Mouse (Mus musculus) MEL (cell line): ENCODE results near the gene Rdh11.

Experiments
- EP300 ChIP-seq, 2 experiments: IDR thresholded peaks; 2 replicates each; pipeline ENCODE4 v1.6.1; 2011; ENCODE audit warnings: improper control_type of control experiment in 2 of 2, low read length in 2 of 2, low read depth in 1 of 2, mild to moderate bottlenecking in 1 of 2
- MAFK ChIP-seq: IDR thresholded peaks from 2 replicates; pipeline ENCODE4 v1.6.1; 2011; ENCODE audit warnings: low read depth, mild to moderate bottlenecking, low read length, improper control_type of control experiment, borderline replicate concordance
- POLR2A ChIP-seq, 2 experiments: IDR thresholded peaks; 2 replicates each; pipeline ENCODE4 v1.6.1; 2011 to 2012; ENCODE audit warnings: low read length in 2 of 2, mild to moderate bottlenecking in 2 of 2, control low read depth in 1 of 2, improper control_type of control experiment in 1 of 2, low read depth in 1 of 2, moderate library complexity in 1 of 2; ENCODE audit not compliant: control insufficient read depth in 1 of 2, insufficient read depth in 1 of 2, poor library complexity in 1 of 2
- USF1 ChIP-seq: IDR thresholded peaks from 2 replicates; pipeline ENCODE4 v1.6.1; 2014; ENCODE audit warnings: low read depth, mild to moderate bottlenecking, inconsistent platforms, low read length, improper control_type of control experiment, moderate library complexity

DNA sequence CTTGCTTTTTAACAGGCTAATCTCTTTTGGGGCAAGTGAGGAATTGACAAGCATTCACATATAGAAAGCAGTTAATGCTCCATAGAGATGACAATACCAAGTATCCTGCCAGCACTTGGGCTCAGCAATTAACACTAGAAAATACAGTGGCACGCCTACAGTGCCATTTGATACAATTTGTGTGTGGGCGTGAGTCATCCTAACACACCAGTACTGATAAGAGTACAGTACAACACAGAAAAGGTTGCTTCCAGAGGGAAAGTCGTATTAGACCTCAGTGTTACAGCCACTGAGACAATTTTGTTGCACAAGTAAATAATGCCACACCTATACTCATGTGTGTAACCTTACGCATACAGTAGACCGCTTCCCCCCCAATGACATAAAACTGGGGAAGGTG, 5.0 kb upstream of the Rdh11 start:
- peak; percentile 18 to 60; a peak in 3 of 4 replicates for TF ChIP-seq EP300 (IDR thresholded peaks at IDR 0.05; ENCODE audit: low read depth in 1 of 2, low read length in 2 of 2)
- no peak for TF ChIP-seq USF1
- TF ChIP-seq POLR2A (IDR thresholded peaks at IDR 0.05; ENCODE audit: control insufficient read depth in 1 of 2, insufficient read depth in 1 of 2, low read depth in 1 of 2, low read length in 2 of 2, poor library complexity in 1 of 2): no peak
- TF ChIP-seq MAFK: no peak
